Comparison of ENCODE assay signal across 9 mouse cellular contexts in the genomic region with DNA sequence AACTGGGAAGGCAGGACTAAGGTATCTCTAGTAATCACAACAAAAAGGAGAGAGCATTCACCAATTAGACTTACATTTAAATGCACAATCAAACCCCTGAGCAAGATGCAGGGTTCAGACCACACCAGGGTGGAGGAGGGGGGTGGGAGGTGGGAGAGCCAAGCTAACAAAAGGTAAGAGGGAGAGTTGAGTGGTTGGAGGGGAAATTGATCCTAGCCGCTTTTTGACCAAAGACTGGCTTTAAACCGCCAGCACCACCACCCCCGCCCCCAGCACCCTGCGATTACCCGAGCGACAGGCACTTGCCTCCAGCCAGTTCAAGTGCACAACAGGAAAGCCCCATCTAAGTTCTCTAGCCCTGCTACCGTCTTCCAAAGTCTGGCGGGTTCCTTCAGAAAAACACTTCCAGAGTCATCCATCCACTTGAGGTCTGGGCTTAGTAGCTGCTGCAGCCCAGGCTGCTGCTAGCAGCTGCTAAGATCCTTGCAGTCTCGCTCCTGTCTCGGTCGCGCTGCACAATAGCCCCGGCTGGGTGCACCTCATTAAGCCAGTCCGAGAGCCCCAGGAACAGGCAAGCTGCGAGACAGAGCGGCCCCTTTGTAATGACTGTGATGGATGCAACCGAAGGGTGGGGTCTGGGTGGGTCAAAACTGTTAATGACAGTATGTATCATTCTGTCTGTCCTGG. TPM values are rescaled to one million over a fixed set of nuclear protein-coding genes. Genes with fewer than 3 reads are reported as not detected.
DNase-seq lines count a peak whose midpoint lies in the region; ATAC-seq lines count a peak whose summit lies in the region.
"Had no signal": no experiment of that assay in that cellular context is flagged by ENCODE, and none has a peak within 500 bp of the region (broad histone marks: within the 10 kb centered on the region; RNA-seq: fewer than 3 reads in every experiment).

No protein-coding gene starts in this region.

- WGBS in limb, embryonic 11.5 days = under 1% methylated on average over 17 of the region's 17 CpGs

- H3K27me3 ChIP-seq in limb, embryonic 11.5 days (ENCODE audit: control insufficient read depth, insufficient read depth, low read length) = peaks cover 15% of the 10 kb centered on the region

- ATAC-seq in limb, embryonic 11.5 days (ENCODE audit: insufficient number of reproducible peaks, low FRiP score, low TSS enrichment, low read depth) = peak; percentile 67; the same call in 1 of the 2 replicates

- no peak overlapping the region for H3K27ac ChIP-seq in limb, embryonic 11.5 days (replicated peaks; ENCODE audit: low read depth, low read length)
- H3K27ac ChIP-seq: liver, embryonic 15.5 days had no signal

- DNase-seq in adrenal gland, postnatal 14 days = peak; percentile 12
- no peak for DNase-seq in adrenal gland, adult 18-20 months (ENCODE audit: low spot score in 2 of 2)
- peak; percentile 5 for DNase-seq in ovary, postnatal 36 days (ENCODE audit: low spot score)
- DNase-seq in ovary, adult 18-20 months (ENCODE audit: low spot score) = no peak
- peak; percentile 61 for DNase-seq in limb, embryonic 11.5 days (ENCODE audit: low spot score)
- peak; percentile 12 for DNase-seq in testis, postnatal 14 days (ENCODE audit: low spot score)
- no peak for DNase-seq in layer of hippocampus, adult 18-20 months (ENCODE audit: low spot score in 2 of 2)
- no peak for DNase-seq in lung, postnatal 25 days (ENCODE audit: low spot score)

- no peaks in the 10 kb centered on the region for H3K4me1 ChIP-seq in limb, embryonic 11.5 days (ENCODE audit: control insufficient read depth, insufficient read depth, low read length)
- H3K4me1 ChIP-seq: liver, embryonic 15.5 days had no signal

- H3K9me3 ChIP-seq in limb, embryonic 11.5 days (ENCODE audit: control insufficient read depth, low read length) = no peaks in the 10 kb centered on the region
- H3K9me3 ChIP-seq: liver, embryonic 15.5 days had no signal

- peak overlapping the region; percentile 27 for H3K4me3 ChIP-seq in limb, embryonic 11.5 days (ENCODE audit: low read depth, low read length)
- H3K4me3 ChIP-seq: liver, embryonic 15.5 days had no signal

- no peak overlapping the region for H3K9ac ChIP-seq in limb, embryonic 11.5 days (ENCODE audit: low read length)
- H3K9ac ChIP-seq: liver, embryonic 15.5 days had no signal

- H3K4me2 ChIP-seq in limb, embryonic 11.5 days (ENCODE audit: low read depth, severe bottlenecking) = peak overlapping the region; percentile 58
- H3K4me2 ChIP-seq: liver, embryonic 15.5 days had no signal

- no peaks in the 10 kb centered on the region for H3K36me3 ChIP-seq in limb, embryonic 11.5 days (ENCODE audit: control insufficient read depth, insufficient read depth, low read length)
- H3K36me3 ChIP-seq: liver, embryonic 15.5 days had no signal

RNA-seq across cellular contexts. Expression of a gene that starts 0.9 kb away (rescaled TPM):
- total RNA-seq in adrenal gland, postnatal 14 days (2021) = 1.8 and 7.3 TPM in 2 replicates
- under 1 TPM; 0.54 to 0.89 TPM for total RNA-seq in adrenal gland, adult 18-20 months (2021)
- 4.2 and 4.5 TPM in 2 replicates for polyA plus RNA-seq in limb, embryonic 11.5 days (2014; fragmentation: Nextera tagmentation; extraction: Ambion mirVana)
- total RNA-seq in layer of hippocampus, adult 18-20 months (2021) = 10 to 100 TPM; 87.5 to 88.3 TPM

Comparison
In these comparisons a context has a peak if more than half of its experiments do, and no peak if none do; other contexts are left out.
1. DNase-seq: peak in adrenal gland, postnatal 14 days (single experiment), ovary, postnatal 36 days (single experiment), limb, embryonic 11.5 days (single experiment) and testis, postnatal 14 days (single experiment); none in adrenal gland, adult 18-20 months (0 of 2), ovary, adult 18-20 months (single experiment), layer of hippocampus, adult 18-20 months (0 of 2) and lung, postnatal 25 days (single experiment).
2. RNA of a gene that starts 0.9 kb away (total RNA-seq): 87.5 to 88.3 TPM in layer of hippocampus, adult 18-20 months; 1.8 to 7.3 TPM in adrenal gland, postnatal 14 days and 0.54 to 0.89 TPM in adrenal gland, adult 18-20 months; every median in the first group is over 10 times any median in the second.